11 mouse cellular contexts compared by ENCODE assay signal in the genomic region with DNA sequence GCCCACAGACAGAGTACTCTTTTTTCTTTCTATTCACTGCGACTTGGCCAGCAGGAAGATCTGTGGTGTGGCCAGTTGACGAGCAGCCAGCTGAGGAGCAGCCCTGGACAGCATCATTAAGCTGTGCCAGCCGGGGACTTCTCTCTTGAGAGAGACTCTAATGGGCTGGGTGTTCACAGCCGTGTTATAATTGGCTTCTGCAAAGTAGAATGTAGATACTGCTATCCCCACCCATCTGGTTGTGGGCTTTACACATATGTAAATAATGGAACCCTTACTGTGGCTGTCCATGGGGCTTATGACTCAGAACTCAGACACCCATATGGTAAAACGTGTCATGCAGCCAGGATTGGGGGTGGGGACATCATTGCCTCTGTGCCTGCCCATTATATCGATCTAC.
DNase-seq lines count a peak whose midpoint lies in the region; ATAC-seq lines count a peak whose summit lies in the region.
"Had no signal": no experiment of that assay in that cellular context is flagged by ENCODE, and none has a peak within 500 bp of the region (broad histone marks: within the 10 kb centered on the region; RNA-seq: fewer than 3 reads in every experiment).

No protein-coding gene starts in this region.

- no peaks in the 10 kb centered on the region for H3K27me3 ChIP-seq in stomach, embryonic 16.5 days (ENCODE audit: control insufficient read depth, insufficient read depth, low read length)
- H3K27me3 ChIP-seq: megakaryocyte, embryonic 14.5 days had no signal

- no peak overlapping the region for H3K4me3 ChIP-seq in stomach, embryonic 16.5 days (replicated peaks; ENCODE audit: low read length)
- H3K4me3 ChIP-seq: megakaryocyte, embryonic 14.5 days had no signal

- no peak overlapping the region for H3K9ac ChIP-seq in stomach, embryonic 16.5 days (ENCODE audit: low read length)

- no peak overlapping the region for H3K27ac ChIP-seq in stomach, embryonic 16.5 days (ENCODE audit: low read length)
- H3K27ac ChIP-seq: kidney, postnatal 0 days had no signal

- no peaks in the 10 kb centered on the region for H3K9me3 ChIP-seq in stomach, embryonic 16.5 days (replicated peaks; ENCODE audit: control insufficient read depth, low read length)
- H3K9me3 ChIP-seq: G1E; megakaryocyte, embryonic 14.5 days had no signal

- DNase-seq in layer of hippocampus, adult 11-12 months (ENCODE audit: low spot score): peak; percentile 73
- DNase-seq in layer of hippocampus, adult 9-10 months (ENCODE audit: low spot score): no peak
- peak; percentile 20 to 58 for DNase-seq in frontal cortex, adult 2 months (ENCODE audit: extremely low spot score in 1 of 2, low spot score in 1 of 2)
- DNase-seq in left cerebral cortex, postnatal 10 days (ENCODE audit: extremely low spot score in 1 of 2, low spot score in 2 of 2): peak; percentile 47 to 60
- DNase-seq in ovary, postnatal 10 days (ENCODE audit: low spot score): no peak

- intact Hi-C loops in left cerebral cortex, postnatal 10 days (cut with DNase I): no loop called here

- no peak overlapping the region for H3K4me2 ChIP-seq in stomach, embryonic 16.5 days (ENCODE audit: low read depth, low read length)

- peak; percentile 80; the same call in 1 of the 2 replicates for ATAC-seq in stomach, embryonic 16.5 days (ENCODE audit: insufficient read depth, low FRiP score)
- ATAC-seq in megakaryocyte-erythroid progenitor cell, adult 5-6 weeks (replicated peaks; ENCODE audit: low FRiP score, low TSS enrichment, poor library complexity, severe bottlenecking): no peak
- no peak for ATAC-seq in megakaryocyte progenitor cell, adult 5-6 weeks (replicated peaks; ENCODE audit: poor library complexity)

- no peaks in the 10 kb centered on the region for H3K36me3 ChIP-seq in stomach, embryonic 16.5 days (ENCODE audit: control insufficient read depth, insufficient read depth, low read length)
- H3K36me3 ChIP-seq: G1E had no signal

- 0 out of 2 replicates have a peak, but pooled peaks cover 2% of the 10 kb centered on the region for H3K4me1 ChIP-seq in stomach, embryonic 16.5 days (ENCODE audit: control insufficient read depth, insufficient read depth, low read length)
- H3K4me1 ChIP-seq: megakaryocyte, embryonic 14.5 days had no signal

- WGBS in stomach, embryonic 16.5 days: 38% methylated on average over 6 of the region's 6 CpGs

Comparison
In these comparisons a context has a peak if more than half of its experiments do, and no peak if none do; other contexts are left out.
1. DNase-seq: peak in layer of hippocampus, adult 11-12 months (single experiment), frontal cortex, adult 2 months (2 of 2) and left cerebral cortex, postnatal 10 days (2 of 2); none in layer of hippocampus, adult 9-10 months (single experiment) and ovary, postnatal 10 days (single experiment).